Mouse (Mus musculus) limb, embryonic 10.5 days (tissue): ENCODE data around the gene Vmn1r224. TPM values are rescaled to one million over a fixed set of nuclear protein-coding genes. Genes with fewer than 3 reads are reported as not detected.

Source experiments
- DNase-seq: peaks from one replicate; pipeline ENCODE4 v3.0.0-alpha.2; 2017; ENCODE audit warnings: low spot score
- H3K27ac ChIP-seq: fragments of 300-500 bp; sonication (generic); 2 replicates; pipeline ENCODE4 v1.5.1; 2016; ENCODE audit warnings: mild to moderate bottlenecking
- H3K27me3 ChIP-seq: fragments of 300-500 bp; sonication (generic); 2 replicates; pipeline ENCODE4 v1.6.1; 2016; ENCODE audit warnings: low read depth, mild to moderate bottlenecking; ENCODE audit not compliant: poor library complexity, severe bottlenecking
- H3K36me3 ChIP-seq: fragments of 300-500 bp; sonication (generic); 2 replicates; pipeline ENCODE4 v1.6.1; 2016; ENCODE audit warnings: mild to moderate bottlenecking, moderate library complexity
- H3K4me1 ChIP-seq: fragments of 300-500 bp; sonication (generic); 2 replicates; pipeline ENCODE4 v1.6.1; 2016
- H3K4me3 ChIP-seq: fragments of 300-500 bp; sonication (generic); 2 replicates; pipeline ENCODE4 v1.5.1; 2016; ENCODE audit warnings: mild to moderate bottlenecking, moderate library complexity
- H3K9me3 ChIP-seq: fragments of 300-500 bp; sonication (generic); replicated peaks from 2 replicates; pipeline ENCODE4 v1.6.1; 2016; ENCODE audit warnings: mild to moderate bottlenecking
- WGBS: fragments of 180-500 bp; shearing (Covaris S2); methylation state at CpG from one replicate; pipeline ENCODE4 v1.1.7; 2016; 5-methylcytosine and 5-hydroxymethylcytosine counted together
- polyA plus RNA-seq: library from polyadenylated mRNA; unstranded; fragments of >200 nt; fragmentation: Nextera tagmentation; extraction: Ambion mirVana; gene quantifications from 2 replicates; pipeline ENCODE4 v1.2.1, GENCODE M21; 2016

Gene Vmn1r224
- polyA plus RNA-seq: not detected in 2 replicates

DNA sequence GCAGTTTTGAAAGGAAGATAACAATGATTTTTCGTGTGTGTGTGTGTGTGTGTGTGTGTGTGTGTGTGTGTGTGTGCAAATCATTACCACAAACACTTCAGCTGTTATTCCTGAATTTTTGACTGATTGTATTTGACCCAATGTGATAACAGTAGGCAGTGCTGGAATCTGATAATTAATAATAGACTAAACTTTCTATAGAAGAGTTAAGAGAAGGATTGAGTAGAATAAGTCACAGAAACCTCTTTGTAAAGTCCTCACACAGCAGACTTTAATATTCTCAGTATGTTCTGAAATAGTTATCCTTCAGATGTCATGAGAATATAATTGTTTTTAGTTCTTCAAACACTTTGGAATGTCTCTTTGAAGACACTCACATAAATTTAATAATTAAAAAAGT is at the start of gene Vmn1r224:
Gene Vmn1r224 (plus strand): TSS at position 301 of the 400 bp plus-strand sequence.
- H3K27me3 ChIP-seq: no peaks in the 10 kb centered on the region
- H3K9me3 ChIP-seq: no peaks in the 10 kb centered on the region
- 41% methylated on average over 1 of the region's 1 CpGs for WGBS
- no peak for DNase-seq
- H3K27ac ChIP-seq: no peak within 1 kb of the TSS
- H3K4me1 ChIP-seq: no peaks in the 10 kb centered on the region
- no peaks in the 10 kb centered on the region for H3K36me3 ChIP-seq
- no peak within 1 kb of the TSS for H3K4me3 ChIP-seq

DNA sequence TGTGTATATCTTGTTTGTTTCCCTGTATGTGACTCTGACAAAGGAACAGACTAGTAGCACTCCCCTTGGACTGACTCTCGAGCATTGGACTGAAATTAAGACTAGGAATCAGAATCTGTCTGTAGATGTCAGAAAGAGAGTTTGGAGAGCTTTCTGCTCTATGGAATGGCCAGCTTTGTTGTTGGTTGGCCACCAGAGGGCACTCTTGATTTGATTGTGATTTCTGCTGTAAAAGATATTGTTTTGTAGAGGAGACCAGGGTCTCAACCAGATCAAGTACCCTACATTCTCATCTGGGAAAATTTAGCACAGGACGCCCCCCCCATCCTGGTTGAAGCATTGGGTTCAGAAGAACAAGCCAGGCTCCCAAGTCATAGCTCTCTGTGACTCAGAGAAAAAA is 14.8 kb upstream of the Vmn1r224 start:
- no peak for DNase-seq
- Histone ChIP-seq H3K36me3 (no peaks in the 10 kb centered on the region), H3K9me3 (peaks cover 10% of the 10 kb centered on the region; the same call in 1 of the 2 replicates), H3K27me3 (no peaks in the 10 kb centered on the region), H3K27ac (no peak overlapping the region), H3K4me1 (no peaks in the 10 kb centered on the region), H3K4me3 (no peak overlapping the region)
- 49% methylated on average over 2 of the region's 2 CpGs for WGBS

DNA sequence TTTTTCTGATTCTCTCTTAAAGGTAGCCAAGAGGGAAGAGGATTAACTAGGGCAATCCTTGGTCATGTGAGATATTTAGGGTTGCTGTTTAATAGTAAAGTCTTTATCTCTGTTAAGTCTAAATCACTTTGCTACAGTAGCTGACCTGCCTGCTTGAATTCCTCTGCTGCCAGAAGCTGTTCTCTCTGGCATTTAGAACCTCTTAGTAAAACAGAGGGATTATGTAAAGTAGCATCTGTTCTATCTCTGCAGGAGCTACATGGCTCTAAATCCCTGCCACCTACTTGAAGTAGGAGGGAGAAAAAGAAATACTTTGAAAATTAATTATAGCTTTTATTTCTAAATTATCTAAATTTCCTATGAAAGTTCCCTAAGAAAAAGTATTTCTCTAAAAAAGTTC is 25.3 kb downstream of the Vmn1r224 start:
- H3K4me1 ChIP-seq: no peaks in the 10 kb centered on the region
- no peaks in the 10 kb centered on the region for H3K36me3 ChIP-seq
- no peaks in the 10 kb centered on the region for H3K27me3 ChIP-seq
- no peak overlapping the region for H3K27ac ChIP-seq
- H3K4me3 ChIP-seq: no peak overlapping the region
- peaks cover 5% of the 10 kb centered on the region; the same call in 1 of the 2 replicates for H3K9me3 ChIP-seq
- no peak for DNase-seq

DNA sequence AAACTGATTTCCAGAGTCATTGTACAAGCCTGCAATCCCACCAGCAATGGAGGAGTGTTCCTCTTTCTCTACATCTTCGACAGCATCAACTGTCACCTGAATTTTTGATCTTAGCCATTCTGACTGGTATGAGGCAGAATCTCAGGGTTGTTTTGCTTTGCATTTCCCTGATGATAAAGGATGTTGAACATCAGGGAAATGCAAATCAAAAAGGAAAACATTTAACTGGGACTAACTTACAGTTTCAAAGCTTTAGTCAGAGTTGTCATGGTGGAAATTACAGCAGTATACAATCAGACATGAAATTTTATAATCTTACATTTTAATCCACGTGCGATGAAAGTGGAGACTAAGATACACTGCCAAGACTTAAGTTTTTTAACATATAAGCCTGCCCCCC is 59.4 kb downstream of the Vmn1r224 start:
- Histone ChIP-seq H3K4me1 (no peaks in the 10 kb centered on the region), H3K36me3 (no peaks in the 10 kb centered on the region), H3K27ac (no peak overlapping the region), H3K4me3 (no peak overlapping the region), H3K9me3 (no peaks in the 10 kb centered on the region), H3K27me3 (no peaks in the 10 kb centered on the region)
- DNase-seq: no peak
- 83% methylated on average over 3 of the region's 3 CpGs for WGBS

Other genes with a start within 250 kb of the Vmn1r224 start
- gene Fpr-rs6, start 231.0 kb upstream of the Vmn1r224 start, polyA plus RNA-seq: not detected in 2 replicates
- not detected in 2 replicates for gene Vmn2r105, start 179.1 kb upstream of the Vmn1r224 start, polyA plus RNA-seq
- gene Vmn2r106, start 128.6 kb upstream of the Vmn1r224 start, polyA plus RNA-seq: not detected in 2 replicates
- gene Vmn2r107, start 68.9 kb upstream of the Vmn1r224 start, polyA plus RNA-seq: not detected in 2 replicates
- gene Vmn2r108, start 67.2 kb downstream of the Vmn1r224 start, polyA plus RNA-seq: not detected in 2 replicates
- not detected in 2 replicates for gene Vmn1r225, start 84.0 kb downstream of the Vmn1r224 start, polyA plus RNA-seq
- gene Vmn2r109, start 150.6 kb downstream of the Vmn1r224 start, polyA plus RNA-seq: not detected in 2 replicates
- gene Vmn2r110, start 182.3 kb downstream of the Vmn1r224 start, polyA plus RNA-seq: not detected in 2 replicates
- gene Fpr-rs3, start 210.7 kb downstream of the Vmn1r224 start, polyA plus RNA-seq: not detected in 2 replicates